Mouse (Mus musculus) lung, adult 2 months (tissue): ENCODE measurements around the gene Nos1ap.

ENCODE experiments used
- CTCF ChIP-seq: fragments of 200-500 bp; IDR thresholded peaks from 2 replicates; pipeline ENCODE4 v1.5.1; 2011; ENCODE audit warnings: mild to moderate bottlenecking, low read length, control low read depth; ENCODE audit not compliant: insufficient read depth
- POLR2A ChIP-seq: fragments of 200-500 bp; IDR thresholded peaks from 2 replicates; pipeline ENCODE4 v1.6.1; 2011; ENCODE audit warnings: low read depth, mild to moderate bottlenecking, control low read depth, low read length, borderline replicate concordance; ENCODE audit errors: extremely low read depth

DNA sequence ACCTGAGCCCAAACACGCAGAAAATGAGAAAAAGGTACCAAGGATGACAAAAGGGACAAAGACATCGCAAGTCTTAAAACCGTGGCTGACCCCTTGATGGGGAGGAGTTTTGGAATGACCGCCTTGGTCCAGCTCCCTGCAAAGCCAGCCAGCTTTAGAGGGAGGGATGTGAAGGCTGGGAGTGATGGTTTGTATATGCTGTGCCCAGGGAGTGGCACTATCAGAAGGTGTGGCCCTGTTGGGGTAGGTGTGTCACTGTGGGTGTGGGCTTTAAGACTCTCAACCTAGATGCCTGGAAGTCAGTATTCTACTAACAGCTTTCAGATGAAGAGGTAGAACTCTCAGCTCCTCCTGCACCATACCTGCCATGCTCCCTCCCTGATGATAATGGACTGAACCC lies 10.6 kb downstream of the Nos1ap start:
- TF ChIP-seq CTCF (no peak), POLR2A (no peak)
